Mouse (Mus musculus): ENCODE measurements at regions not wholly inside any gene's neighbourhood (a gene's known extent, or its start where the extent isn't known, plus 50 kb on each side); places are given as distances from the start of the nearest gene placed in this dataset.

- Histone ChIP-seq H3K4me3 (replicated peaks) (no peak overlapping the region), H3K4me1 (peaks cover 5% of the 10 kb centered on the region; the same call in 1 of the 2 replicates), H3K36me3 (replicated peaks) (no peaks in the 10 kb centered on the region), H3K27me3 (no peaks in the 10 kb centered on the region), H3K9me3 (no peaks in the 10 kb centered on the region), H3K9ac (no peak overlapping the region), H3K4me2 (no peak overlapping the region), H3K27ac (no peak overlapping the region)
- no peak for ATAC-seq (ENCODE audit: low FRiP score)
- WGBS = 66% methylated on average over 1 of the region's 1 CpGs
These were observed 98.5 kb upstream of the 4930583I09Rik start for GRCm38 (mm10) chr17:64934411-64934810.

GRCm38 (mm10) chr17:64930816-64931428 lies 95.1 kb upstream of the 4930583I09Rik start:
- no peak overlapping the region for H3K27ac ChIP-seq
- H3K36me3 ChIP-seq (replicated peaks) = no peaks in the 10 kb centered on the region
- WGBS = 26% methylated on average over 7 of the region's 7 CpGs
- H3K4me2 ChIP-seq = no peak overlapping the region
- no peak overlapping the region for H3K9ac ChIP-seq
- no peaks in the 10 kb centered on the region for H3K27me3 ChIP-seq
- H3K4me3 ChIP-seq (replicated peaks) = no peak overlapping the region
- no peaks in the 10 kb centered on the region for H3K4me1 ChIP-seq
- H3K9me3 ChIP-seq = no peaks in the 10 kb centered on the region
- no peak for ATAC-seq (ENCODE audit: low FRiP score)

GRCm38 (mm10) chr17:64923762-64924161 lies 87.9 kb upstream of the 4930583I09Rik start:
- no peak for ATAC-seq (ENCODE audit: low FRiP score)
- no peaks in the 10 kb centered on the region for H3K9me3 ChIP-seq
- H3K9ac ChIP-seq = no peak overlapping the region
- H3K27me3 ChIP-seq = no peaks in the 10 kb centered on the region
- H3K4me2 ChIP-seq = no peak overlapping the region
- H3K27ac ChIP-seq = no peak overlapping the region
- no peaks in the 10 kb centered on the region for H3K36me3 ChIP-seq (replicated peaks)
- WGBS = 87% methylated on average over 5 of the region's 5 CpGs
- H3K4me3 ChIP-seq (replicated peaks) = no peak overlapping the region
- no peaks in the 10 kb centered on the region; the same call in 1 of the 2 replicates for H3K4me1 ChIP-seq

DNA sequence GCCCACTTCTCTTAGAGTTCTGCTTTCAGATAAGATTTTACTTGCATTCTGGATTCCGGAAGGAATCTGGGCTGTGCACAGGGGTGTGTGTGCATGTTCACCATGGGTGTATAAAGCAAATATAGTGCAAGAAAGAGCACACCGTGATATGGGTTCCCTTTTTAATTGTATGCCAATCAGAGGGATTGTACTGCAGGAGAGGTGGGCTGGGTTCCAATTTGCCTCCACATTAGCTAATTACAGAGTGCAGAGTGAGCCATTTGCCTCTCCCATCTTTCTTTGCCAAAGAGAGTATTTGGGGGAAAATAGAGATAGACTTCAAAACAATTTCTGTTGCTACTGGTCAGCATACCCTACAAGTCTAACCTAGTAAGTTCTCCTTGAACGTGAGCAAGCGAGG lies 86.4 kb upstream of the 4930583I09Rik start:
- Histone ChIP-seq H3K4me2 (no peak overlapping the region), H3K4me3 (replicated peaks) (no peak overlapping the region), H3K9ac (no peak overlapping the region), H3K36me3 (replicated peaks) (no peaks in the 10 kb centered on the region), H3K27me3 (no peaks in the 10 kb centered on the region), H3K27ac (no peak overlapping the region), H3K9me3 (no peaks in the 10 kb centered on the region), H3K4me1 (no peaks in the 10 kb centered on the region; the same call in 1 of the 2 replicates)
- WGBS = 82% methylated on average over 4 of the region's 4 CpGs
- 0 out of 2 replicates have a peak, but pooled peaks have one; percentile 27 for ATAC-seq (ENCODE audit: low FRiP score)

DNA sequence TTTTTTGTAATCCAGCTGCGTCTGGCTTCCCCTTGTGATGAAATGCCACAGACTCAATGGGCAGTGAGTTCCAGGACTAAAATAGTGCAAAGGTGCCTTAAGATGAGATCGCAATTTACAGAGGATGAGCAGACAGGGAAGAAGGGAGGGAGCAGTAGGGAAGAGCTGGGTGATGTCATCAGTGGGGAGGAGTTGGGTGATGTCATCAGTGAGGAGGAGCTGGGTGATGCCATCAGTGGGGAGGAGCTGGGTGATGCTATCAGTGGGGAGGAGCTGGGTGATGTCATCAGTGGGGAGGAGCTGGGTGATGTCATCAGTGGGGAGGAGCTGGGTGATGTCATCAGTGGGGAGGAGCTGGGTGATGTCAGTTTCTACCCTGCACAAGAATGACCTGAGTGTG lies 84.4 kb upstream of the 4930583I09Rik start:
- Histone ChIP-seq H3K36me3 (replicated peaks) (no peaks in the 10 kb centered on the region), H3K27ac (no peak overlapping the region), H3K27me3 (no peaks in the 10 kb centered on the region), H3K4me2 (no peak overlapping the region), H3K4me1 (peaks cover 10% of the 10 kb centered on the region), H3K9ac (no peak overlapping the region), H3K4me3 (replicated peaks) (no peak overlapping the region), H3K9me3 (no peaks in the 10 kb centered on the region; the same call in 1 of the 2 replicates)
- 90% methylated on average over 2 of the region's 2 CpGs for WGBS
- ATAC-seq (ENCODE audit: low FRiP score) = no peak

GRCm38 (mm10) chr17:64917830-64918229 lies 82.0 kb upstream of the 4930583I09Rik start:
- peaks cover 26% of the 10 kb centered on the region for H3K4me1 ChIP-seq
- H3K4me2 ChIP-seq = no peak overlapping the region
- no peak overlapping the region for H3K4me3 ChIP-seq (replicated peaks)
- H3K9me3 ChIP-seq = no peaks in the 10 kb centered on the region; the same call in 1 of the 2 replicates
- no peak for ATAC-seq (ENCODE audit: low FRiP score)
- no peaks in the 10 kb centered on the region for H3K36me3 ChIP-seq (replicated peaks)
- WGBS = 92% methylated on average over 4 of the region's 4 CpGs
- no peak overlapping the region for H3K9ac ChIP-seq
- H3K27ac ChIP-seq = no peak overlapping the region
- H3K27me3 ChIP-seq = no peaks in the 10 kb centered on the region

GRCm38 (mm10) chr17:64916657-64917056 lies 80.8 kb upstream of the 4930583I09Rik start:
- Histone ChIP-seq H3K9ac (no peak overlapping the region), H3K4me1 (peaks cover 26% of the 10 kb centered on the region), H3K4me3 (replicated peaks) (no peak overlapping the region), H3K9me3 (no peaks in the 10 kb centered on the region; the same call in 1 of the 2 replicates), H3K36me3 (replicated peaks) (no peaks in the 10 kb centered on the region), H3K27ac (no peak overlapping the region), H3K4me2 (no peak overlapping the region), H3K27me3 (no peaks in the 10 kb centered on the region)
- WGBS = 80% methylated on average over 6 of the region's 6 CpGs
- ATAC-seq (ENCODE audit: low FRiP score) = no peak

DNA sequence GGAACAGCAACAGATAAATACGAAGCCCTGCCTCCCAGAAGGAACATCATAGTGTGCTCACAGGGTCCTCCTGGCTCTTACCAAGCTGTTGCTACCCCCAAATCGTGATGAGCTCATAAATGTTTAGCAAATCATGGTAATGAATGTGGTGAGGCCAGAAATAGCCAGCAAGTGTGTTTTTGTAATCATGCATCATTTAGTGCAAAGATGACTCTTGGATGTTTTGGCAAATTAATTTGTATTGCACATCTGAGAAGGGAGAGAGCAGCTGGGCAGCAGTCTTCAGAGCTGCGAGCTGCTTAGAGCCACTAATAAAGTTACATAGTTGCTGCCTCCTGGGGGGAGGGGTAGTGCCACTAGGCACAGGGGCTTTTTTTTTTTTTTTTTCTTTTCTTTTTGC lies 79.8 kb upstream of the 4930583I09Rik start:
- H3K9me3 ChIP-seq = no peaks in the 10 kb centered on the region; the same call in 1 of the 2 replicates
- no peak overlapping the region for H3K27ac ChIP-seq
- WGBS = 25% methylated on average over 3 of the region's 3 CpGs
- peak; percentile 50; the same call in 1 of the 2 replicates for ATAC-seq (ENCODE audit: low FRiP score)
- no peaks in the 10 kb centered on the region for H3K27me3 ChIP-seq
- H3K4me3 ChIP-seq (replicated peaks) = no peak overlapping the region
- no peak overlapping the region for H3K4me2 ChIP-seq
- H3K4me1 ChIP-seq = peaks cover 26% of the 10 kb centered on the region
- no peaks in the 10 kb centered on the region for H3K36me3 ChIP-seq (replicated peaks)
- no peak overlapping the region for H3K9ac ChIP-seq

GRCm38 (mm10) chr17:64915025-64915424 lies 79.2 kb upstream of the 4930583I09Rik start:
- H3K27ac ChIP-seq = no peak overlapping the region
- H3K36me3 ChIP-seq (replicated peaks) = no peaks in the 10 kb centered on the region
- no peak overlapping the region for H3K4me2 ChIP-seq
- WGBS = 12% methylated on average over 4 of the region's 4 CpGs
- H3K27me3 ChIP-seq = no peaks in the 10 kb centered on the region
- H3K4me1 ChIP-seq = peaks cover 26% of the 10 kb centered on the region
- no peak for ATAC-seq (ENCODE audit: low FRiP score)
- H3K9ac ChIP-seq = no peak overlapping the region
- H3K9me3 ChIP-seq = no peaks in the 10 kb centered on the region; the same call in 1 of the 2 replicates
- H3K4me3 ChIP-seq (replicated peaks) = no peak overlapping the region

- no peak overlapping the region for H3K9ac ChIP-seq
- H3K9me3 ChIP-seq = no peaks in the 10 kb centered on the region; the same call in 1 of the 2 replicates
- no peak overlapping the region for H3K4me2 ChIP-seq
- ATAC-seq (ENCODE audit: low FRiP score) = peak; percentile 42; the same call in 1 of the 2 replicates
- no peaks in the 10 kb centered on the region for H3K27me3 ChIP-seq
- H3K27ac ChIP-seq = no peak overlapping the region
- H3K4me3 ChIP-seq (replicated peaks) = no peak overlapping the region
- peaks cover 26% of the 10 kb centered on the region for H3K4me1 ChIP-seq
- 38% methylated on average over 8 of the region's 8 CpGs for WGBS
- H3K36me3 ChIP-seq (replicated peaks) = no peaks in the 10 kb centered on the region
These were observed 78.4 kb upstream of the 4930583I09Rik start for GRCm38 (mm10) chr17:64914302-64914701.

GRCm38 (mm10) chr17:64908671-64909070 lies 72.8 kb upstream of the 4930583I09Rik start:
- Histone ChIP-seq H3K4me2 (no peak overlapping the region), H3K4me1 (peaks cover under 1% of the 10 kb centered on the region; the same call in 1 of the 2 replicates), H3K9me3 (no peaks in the 10 kb centered on the region), H3K27me3 (no peaks in the 10 kb centered on the region), H3K27ac (no peak overlapping the region), H3K9ac (no peak overlapping the region), H3K4me3 (replicated peaks) (no peak overlapping the region), H3K36me3 (replicated peaks) (no peaks in the 10 kb centered on the region)
- 85% methylated on average over 1 of the region's 1 CpGs for WGBS
- ATAC-seq (ENCODE audit: low FRiP score) = no peak

DNA sequence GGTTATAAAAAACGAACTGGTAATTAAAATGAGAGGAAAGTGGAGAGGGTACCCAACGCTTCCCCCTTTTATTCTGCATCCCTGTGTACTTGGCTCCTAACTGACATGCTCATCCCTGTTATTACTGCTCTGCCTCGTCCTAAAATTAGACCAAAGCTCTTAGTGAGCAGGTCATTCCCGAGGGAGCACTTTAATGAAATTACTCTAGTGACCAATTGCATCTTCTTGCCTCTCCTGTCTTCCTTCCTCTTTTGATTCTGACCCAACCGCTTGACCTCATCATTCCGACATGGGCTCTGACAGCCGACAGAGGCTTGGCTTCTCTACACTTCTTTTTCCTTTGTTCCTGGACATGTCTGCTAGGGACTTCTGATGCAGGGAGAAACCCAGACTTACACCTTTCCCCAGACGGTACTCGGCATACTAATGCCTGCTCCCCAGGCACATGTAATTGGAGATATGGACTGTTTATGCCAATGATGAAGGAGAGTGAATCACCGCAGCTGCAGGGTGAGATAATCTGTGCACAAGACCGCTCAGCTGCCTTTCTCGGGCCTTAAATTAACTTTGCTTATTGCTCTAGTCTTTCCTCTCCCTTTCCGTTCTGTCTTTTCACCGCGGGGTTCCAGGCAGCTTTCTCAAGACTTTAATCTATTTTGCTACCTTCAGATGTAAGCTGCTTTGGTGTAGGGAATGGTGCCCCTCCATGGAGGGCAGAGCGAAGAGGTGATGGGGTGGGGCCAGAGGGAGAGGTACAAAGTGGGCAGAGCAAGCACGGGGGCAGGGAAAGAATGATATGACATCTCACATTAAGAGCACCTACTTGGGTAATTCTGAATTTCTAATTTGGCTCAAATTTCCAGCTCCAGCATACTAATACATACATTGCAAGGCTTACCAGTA lies 66.1 kb upstream of the 4930583I09Rik start:
- Histone ChIP-seq H3K9ac (no peak overlapping the region), H3K4me1 (peaks cover 15% of the 10 kb centered on the region), H3K27ac (peak overlapping the region; percentile 50; the same call in 1 of the 2 replicates), H3K27me3 (no peaks in the 10 kb centered on the region), H3K4me3 (replicated peaks) (no peak overlapping the region), H3K9me3 (no peaks in the 10 kb centered on the region), H3K4me2 (no peak overlapping the region), H3K36me3 (replicated peaks) (no peaks in the 10 kb centered on the region)
- WGBS = 67% methylated on average over 17 of the region's 17 CpGs
- ATAC-seq (ENCODE audit: low FRiP score) = peak; percentile 49

All from forebrain, embryonic 12.5 days (tissue).